Mouse (Mus musculus) embryo, embryonic 9.5 days (tissue): ENCODE measurements at regions not wholly inside any gene's neighbourhood (a gene's known extent, or its start where the extent isn't known, plus 50 kb on each side); places are given as distances from the start of the nearest gene placed in this dataset.

Experiments used
- DNase-seq: peaks from one replicate; pipeline ENCODE4 v3.0.0-alpha.2; 2017; ENCODE audit errors: extremely low spot score

DNA sequence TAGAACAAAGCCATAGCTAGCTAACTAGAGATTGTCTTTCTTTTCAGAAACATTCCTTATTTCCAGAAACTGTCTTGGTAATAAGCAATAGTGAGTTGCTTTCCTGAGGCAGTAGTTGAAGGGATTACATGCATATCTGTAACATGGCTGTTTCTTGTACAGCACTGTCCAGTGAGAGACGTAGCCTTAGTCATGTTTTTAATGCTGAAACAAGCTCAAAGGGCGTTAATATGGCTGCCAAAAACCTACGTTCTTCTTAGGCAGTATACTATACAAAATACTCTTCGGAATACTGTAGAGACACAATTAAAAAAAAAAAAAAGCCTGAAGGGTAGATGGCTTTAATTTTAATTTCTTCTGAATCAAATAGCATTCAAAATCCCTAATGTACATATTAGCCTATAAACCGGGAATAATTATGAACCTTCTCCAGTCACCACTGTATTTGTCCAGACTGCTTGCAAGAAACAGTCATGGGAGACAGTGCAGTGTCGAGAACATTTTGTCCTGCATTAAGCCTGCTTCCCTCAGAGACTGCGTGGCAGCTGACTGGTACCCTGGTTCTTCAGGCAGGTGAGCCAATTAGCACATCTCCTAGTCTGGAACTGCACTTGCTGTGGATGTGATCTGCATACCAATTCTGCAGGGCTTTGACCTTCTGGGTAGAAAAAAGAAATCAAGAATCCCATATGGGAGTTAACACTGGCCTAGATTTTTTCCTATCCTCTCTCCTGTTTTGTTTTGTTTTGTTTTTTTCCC lies 854.7 kb upstream of the Stxbp6 start:
- no peak for DNase-seq
